Mouse (Mus musculus): ENCODE data around the gene Dnah17.

Gene Dnah17

GRCm38 (mm10) chr11:118142547-118143165 lies 12.2 kb upstream of the Dnah17 start:
- no peak for DNase-seq

GRCm38 (mm10) chr11:118140771-118141565 lies 10.5 kb upstream of the Dnah17 start:
- DNase-seq: no peak

- no peak for DNase-seq
Measured at GRCm38 (mm10) chr11:118138347-118138746, 7.9 kb upstream of the Dnah17 start.

- DNase-seq: no peak
Measured at GRCm38 (mm10) chr11:118136172-118136632, 5.8 kb upstream of the Dnah17 start.

- DNase-seq: no peak
Measured at GRCm38 (mm10) chr11:118135271-118135670, 4.8 kb upstream of the Dnah17 start.

- no peak for DNase-seq
Measured at GRCm38 (mm10) chr11:118133752-118134169, 3.3 kb upstream of the Dnah17 start.

- DNase-seq: no peak
Measured at GRCm38 (mm10) chr11:118133133-118133751, 2.8 kb upstream of the Dnah17 start.

GRCm38 (mm10) chr11:118132136-118132535 lies 1.7 kb upstream of the Dnah17 start:
- DNase-seq: peak; percentile 46

GRCm38 (mm10) chr11:118129812-118130211 lies 622 bp downstream of the Dnah17 start:
- no peak for DNase-seq

GRCm38 (mm10) chr11:118121592-118121991 lies 8.8 kb downstream of the Dnah17 start:
- DNase-seq: no peak

- DNase-seq: no peak
Measured at GRCm38 (mm10) chr11:118118777-118119176, 11.7 kb downstream of the Dnah17 start.

- DNase-seq: no peak
Measured at GRCm38 (mm10) chr11:118114581-118115110, 15.8 kb downstream of the Dnah17 start.

GRCm38 (mm10) chr11:118113516-118114205 lies 16.8 kb downstream of the Dnah17 start:
- no peak for DNase-seq

- peak; percentile 85 for DNase-seq
Measured at GRCm38 (mm10) chr11:118104001-118104400, 26.4 kb downstream of the Dnah17 start.

GRCm38 (mm10) chr11:118103383-118103782 lies 27.1 kb downstream of the Dnah17 start:
- no peak for DNase-seq

- DNase-seq: peak; percentile 92
Measured at GRCm38 (mm10) chr11:118102838-118103237, 27.6 kb downstream of the Dnah17 start.

GRCm38 (mm10) chr11:118101133-118101532 lies 29.3 kb downstream of the Dnah17 start:
- no peak for DNase-seq

GRCm38 (mm10) chr11:118096736-118097135 lies 33.7 kb downstream of the Dnah17 start:
- no peak for DNase-seq

GRCm38 (mm10) chr11:118095004-118095403 lies 35.4 kb downstream of the Dnah17 start:
- no peak for DNase-seq

- DNase-seq: no peak
Measured at GRCm38 (mm10) chr11:118091002-118091670, 39.3 kb downstream of the Dnah17 start.

GRCm38 (mm10) chr11:118088896-118089295 lies 41.5 kb downstream of the Dnah17 start:
- DNase-seq: no peak

GRCm38 (mm10) chr11:118085961-118086360 lies 44.5 kb downstream of the Dnah17 start:
- DNase-seq: no peak
